Mouse (Mus musculus) spleen, adult 10 weeks (tissue): Measurements from ENCODE around the gene 1110032F04Rik. TPM values are rescaled to one million over a fixed set of nuclear protein-coding genes. Genes with fewer than 3 reads are reported as not detected.

Experiments
- polyA plus RNA-seq: library from polyadenylated mRNA; stranded (reverse); fragments of 350-450 nt; fragmentation: Illumina TruSeq; extraction: RNeasy Lipid Tissue Mini Kit (QIAGEN cat#74804); gene quantifications from one replicate; pipeline ENCODE4 v1.2.3, GENCODE M21; 2015; ENCODE audit warnings: low replicate concordance; ENCODE audit not compliant: insufficient read depth

The 1110032F04Rik gene
- polyA plus RNA-seq: 0.77 TPM

DNA sequence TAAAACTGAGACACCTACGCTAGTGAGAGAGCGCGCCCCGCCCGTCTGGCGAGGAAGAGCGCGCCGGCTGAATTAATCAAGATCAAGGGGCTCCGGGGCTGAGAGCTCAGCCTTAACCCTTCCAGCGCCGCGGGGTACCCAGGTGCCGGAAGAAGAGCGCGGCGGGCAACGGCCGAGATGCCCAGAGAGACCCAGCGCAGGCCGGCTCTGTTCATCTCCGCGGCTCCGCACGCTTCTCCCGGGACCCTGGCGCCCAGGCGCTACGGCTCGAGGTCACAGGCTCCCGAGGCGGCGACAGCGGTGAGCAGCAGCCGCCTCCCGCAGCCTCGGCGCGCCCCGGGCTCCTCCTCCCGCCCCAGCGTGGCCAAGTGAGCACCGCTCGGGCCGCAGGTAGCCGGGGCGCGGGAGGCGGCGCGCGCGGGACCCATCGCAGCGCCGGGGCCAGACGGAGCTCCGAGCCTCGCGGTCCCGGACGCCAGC lies at the start of gene 1110032F04Rik:
TSS of gene 1110032F04Rik (plus strand) at position 376 of the 480 bp plus-strand sequence.

Other genes starting within 250 kb of the 1110032F04Rik start
- gene Il12a, start 178.9 kb upstream of the 1110032F04Rik start, polyA plus RNA-seq: 22.9 TPM
- gene Ift80, start 135.0 kb downstream of the 1110032F04Rik start, polyA plus RNA-seq: 38.7 TPM
- 197 TPM for gene Smc4, start 135.2 kb downstream of the 1110032F04Rik start, polyA plus RNA-seq
- gene Trim59, start 175.2 kb downstream of the 1110032F04Rik start, polyA plus RNA-seq: 85.6 TPM